Mouse (Mus musculus) midbrain, embryonic 13.5 days (tissue): ENCODE data around the gene Lingo1. TPM values are rescaled to one million over a fixed set of nuclear protein-coding genes. Genes with fewer than 3 reads are reported as not detected.

Experiments used
- ATAC-seq: fragments of 200-750 bp; cut with Nextera tagmentation; 2 replicates; pipeline ENCODE4 v1.8.0; 2017; ENCODE audit warnings: mild to moderate bottlenecking, moderate TSS enrichment, moderate library complexity
- H3K27ac ChIP-seq: fragments of 300-500 bp; sonication (generic); 2 replicates; pipeline ENCODE4 v1.5.1; 2015; ENCODE audit warnings: inconsistent platforms, mild to moderate bottlenecking, moderate library complexity
- H3K27me3 ChIP-seq: fragments of 300-500 bp; sonication (generic); 2 replicates; pipeline ENCODE4 v1.6.1; 2015; ENCODE audit warnings: mild to moderate bottlenecking, inconsistent platforms
- H3K36me3 ChIP-seq: fragments of 300-500 bp; sonication (generic); 2 replicates; pipeline ENCODE4 v1.6.1; 2015; ENCODE audit warnings: mild to moderate bottlenecking, inconsistent platforms
- H3K4me1 ChIP-seq: fragments of 300-500 bp; sonication (generic); replicated peaks from 2 replicates; pipeline ENCODE4 v1.6.1; 2015; ENCODE audit warnings: inconsistent platforms
- H3K4me2 ChIP-seq: fragments of 300-500 bp; sonication (generic); replicated peaks from 2 replicates; pipeline ENCODE4 v1.6.1; 2015; ENCODE audit warnings: moderate library complexity, mild to moderate bottlenecking, inconsistent platforms
- H3K4me3 ChIP-seq: fragments of 300-500 bp; sonication (generic); replicated peaks from 2 replicates; pipeline ENCODE4 v1.5.1; 2015; ENCODE audit warnings: mild to moderate bottlenecking, inconsistent platforms
- H3K9ac ChIP-seq: fragments of 300-500 bp; sonication (generic); replicated peaks from 2 replicates; pipeline ENCODE4 v1.6.1; 2015; ENCODE audit warnings: mild to moderate bottlenecking, inconsistent platforms
- H3K9me3 ChIP-seq: fragments of 300-500 bp; sonication (generic); 2 replicates; pipeline ENCODE4 v1.6.1; 2016; ENCODE audit warnings: mild to moderate bottlenecking, inconsistent platforms
- WGBS: fragments of 180-500 bp; shearing (Covaris S2); methylation state at CpG from one replicate; pipeline ENCODE4 v1.1.7; 2015; 5-methylcytosine and 5-hydroxymethylcytosine counted together
- polyA plus RNA-seq: library from polyadenylated mRNA; unstranded; fragments of >200 nt; fragmentation: Nextera tagmentation; extraction: Ambion mirVana; gene quantifications from 2 replicates; pipeline ENCODE4 v1.2.1, GENCODE M21; 2015

Gene Lingo1
- polyA plus RNA-seq, 1 experiment from 2014 or later = 39.0 TPM

- peaks cover 23% of the 10 kb centered on the region for H3K4me1 ChIP-seq
- H3K9me3 ChIP-seq = no peaks in the 10 kb centered on the region
- H3K27ac ChIP-seq = peak overlapping the region; percentile 74
- H3K36me3 ChIP-seq = no peaks in the 10 kb centered on the region
- ATAC-seq = peak; percentile 59
- WGBS = 55% methylated on average over 23 of the region's 23 CpGs
- H3K4me3 ChIP-seq = no peak overlapping the region
- no peak overlapping the region; the same call in 1 of the 2 replicates for H3K9ac ChIP-seq
- H3K27me3 ChIP-seq = no peaks in the 10 kb centered on the region
- H3K4me2 ChIP-seq = no peak overlapping the region
Observed at GRCm38 (mm10) chr9:56572534-56573479, 223.5 kb downstream of the Lingo1 start.

Other genes starting within 250 kb of the Lingo1 start
- not detected in 2 replicates for gene Odf3l1, start 68.2 kb upstream of the Lingo1 start, polyA plus RNA-seq
- gene Cspg4, start 68.6 kb upstream of the Lingo1 start, polyA plus RNA-seq = 3.2 and 3.5 TPM in 2 replicates
- gene Snx33, start 131.9 kb upstream of the Lingo1 start, polyA plus RNA-seq = 2.8 and 3.1 TPM in 2 replicates
- gene Imp3, start 141.0 kb upstream of the Lingo1 start, polyA plus RNA-seq = 69.4 and 73.3 TPM in 2 replicates
- 27.8 and 30.5 TPM in 2 replicates for gene Snupn, start 154.4 kb upstream of the Lingo1 start, polyA plus RNA-seq
- 21.7 and 23.4 TPM in 2 replicates for gene Ptpn9, start 198.5 kb upstream of the Lingo1 start, polyA plus RNA-seq